Mouse (Mus musculus): Measurements from ENCODE around the gene Parp3.

DNA sequence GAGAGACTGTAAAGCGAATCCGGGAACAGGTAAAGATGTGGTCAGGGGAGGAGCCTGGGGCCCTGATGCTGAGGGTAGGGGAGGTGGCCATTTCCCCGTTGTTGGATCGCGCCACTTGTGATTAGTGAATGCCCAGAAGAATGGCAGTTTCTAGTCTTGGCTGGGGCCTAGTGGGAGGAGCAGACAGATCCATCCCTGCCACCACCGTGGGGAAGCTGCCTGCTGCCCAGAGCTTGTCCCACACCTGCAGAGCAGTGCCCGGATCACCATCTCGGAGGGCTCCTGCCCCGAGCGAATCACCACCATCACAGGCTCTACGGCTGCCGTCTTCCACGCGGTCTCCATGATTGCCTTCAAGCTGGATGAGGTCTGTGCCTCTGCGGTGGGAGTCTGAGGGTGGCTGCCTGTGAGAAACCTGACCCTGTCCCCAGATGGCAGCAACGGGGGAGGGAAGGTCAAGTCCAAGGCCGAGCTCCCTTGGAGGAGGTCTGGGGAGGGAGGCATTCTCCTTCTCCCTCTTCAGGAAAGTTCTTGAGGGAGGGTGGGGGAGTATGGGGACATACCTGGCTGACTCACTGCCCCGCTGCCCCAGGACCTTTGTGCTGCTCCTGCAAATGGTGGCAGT is 16.2 kb downstream of the Parp3 start:
- TF ChIP-seq GATA1 (IDR thresholded peaks at IDR 0.05; ENCODE audit: borderline replicate concordance, low read length) (no peak), FLI1 (IDR thresholded peaks at IDR 0.05; ENCODE audit: low read length) (no peak)
